Mouse (Mus musculus): ENCODE measurements around the gene Gramd1c. TPM values are rescaled to one million over a fixed set of nuclear protein-coding genes. Genes with fewer than 3 reads are reported as not detected.

Gramd1c gene
- polyA plus RNA-seq, 1 experiment = 1.3 TPM

DNA sequence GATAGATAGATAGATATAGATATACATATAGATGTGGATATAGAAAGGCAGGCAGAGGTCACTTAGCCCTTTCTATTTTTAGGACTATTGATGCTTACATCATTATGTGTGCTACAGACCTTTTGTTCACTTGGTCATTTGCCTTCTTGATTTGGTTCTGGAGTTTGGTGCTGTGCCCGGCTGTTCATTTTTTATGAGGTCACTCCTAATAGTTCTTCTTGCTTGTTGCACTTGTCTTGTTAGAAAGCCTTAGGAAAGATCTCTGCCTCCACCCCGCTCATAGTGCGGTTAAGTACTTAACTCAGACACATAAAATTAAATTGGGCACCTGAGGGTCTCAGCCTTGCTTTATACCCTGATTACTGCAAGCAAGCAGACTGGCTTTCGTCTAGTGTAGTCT lies 122.3 kb downstream of the Gramd1c start:
- TF ChIP-seq CTCF (IDR thresholded peaks at IDR 0.05; ENCODE audit: insufficient read depth, low read length) (no peak), POLR2A (IDR thresholded peaks at IDR 0.05; ENCODE audit: borderline replicate concordance, extremely low read depth, low read depth, low read length) (no peak)
- Histone ChIP-seq H3K4me1 (ENCODE audit: control insufficient read depth, insufficient read depth, low read length) (no peaks in the 10 kb centered on the region), H3K4me3 (replicated peaks; ENCODE audit: extremely low read depth, low read depth, low read length) (no peak overlapping the region)
- no peak for DNase-seq
- WGBS = 92% methylated on average over 4 of the region's 4 CpGs

DNA sequence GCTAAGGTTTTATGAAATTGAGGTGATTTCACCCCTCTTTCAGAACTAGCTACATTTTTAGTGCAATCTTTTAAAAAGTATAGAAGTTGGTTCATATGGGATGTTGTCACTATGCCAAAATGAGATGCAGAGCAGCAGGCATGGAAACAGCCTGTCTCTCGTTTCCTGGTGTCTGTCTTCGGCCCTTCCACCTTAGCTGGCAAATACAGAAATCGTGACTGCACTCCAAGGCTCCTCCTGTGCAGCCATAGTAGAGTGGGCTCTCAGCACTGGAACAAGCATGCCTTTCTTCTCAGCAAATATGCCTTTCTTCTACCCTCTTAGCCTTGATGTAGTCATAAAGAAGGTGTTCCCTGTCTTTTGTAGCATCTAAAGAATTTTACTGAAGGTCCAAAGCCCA lies 127.3 kb downstream of the Gramd1c start:
- Histone ChIP-seq H3K4me1 (ENCODE audit: control insufficient read depth, insufficient read depth, low read length) (peaks cover 3% of the 10 kb centered on the region; the same call in 1 of the 2 replicates), H3K4me3 (replicated peaks; ENCODE audit: extremely low read depth, low read depth, low read length) (no peak overlapping the region)
- TF ChIP-seq POLR2A (IDR thresholded peaks at IDR 0.05; ENCODE audit: borderline replicate concordance, extremely low read depth, low read depth, low read length) (no peak), CTCF (IDR thresholded peaks at IDR 0.05; ENCODE audit: insufficient read depth, low read length) (no peak)
- 66% methylated on average over 3 of the region's 3 CpGs for WGBS
- DNase-seq = no peak

GRCm38 (mm10) chr16:43935367-43935766 lies 127.8 kb downstream of the Gramd1c start:
- Histone ChIP-seq H3K4me3 (replicated peaks; ENCODE audit: extremely low read depth, low read depth, low read length) (no peak overlapping the region), H3K4me1 (ENCODE audit: control insufficient read depth, insufficient read depth, low read length) (peaks cover 3% of the 10 kb centered on the region; the same call in 1 of the 2 replicates)
- TF ChIP-seq CTCF (IDR thresholded peaks at IDR 0.05; ENCODE audit: insufficient read depth, low read length) = no peak
- TF ChIP-seq POLR2A (IDR thresholded peaks at IDR 0.05; ENCODE audit: borderline replicate concordance, extremely low read depth, low read depth, low read length) = no peak
- 46% methylated on average over 3 of the region's 3 CpGs for WGBS
- DNase-seq = no peak

DNA sequence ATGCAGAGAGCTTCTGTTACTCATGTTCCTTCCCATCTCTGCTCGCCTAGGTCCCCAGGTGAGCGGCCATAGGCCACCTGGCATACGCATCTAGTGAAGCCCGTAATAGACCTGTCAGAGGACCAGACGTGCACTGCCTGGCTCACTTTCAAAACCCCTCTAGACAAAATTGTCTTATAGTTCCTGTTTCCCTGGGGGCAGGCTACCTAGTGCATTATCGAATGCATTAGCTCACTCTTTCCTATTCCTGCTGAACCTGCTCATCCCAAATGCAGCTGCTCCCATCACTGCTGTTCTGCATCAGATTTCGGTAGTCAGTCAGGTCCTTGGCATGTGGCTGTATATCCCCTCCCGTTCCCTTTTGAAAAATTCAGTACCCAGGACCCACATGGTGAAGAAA lies 128.3 kb downstream of the Gramd1c start:
- Histone ChIP-seq H3K4me1 (ENCODE audit: control insufficient read depth, insufficient read depth, low read length) (peaks cover 3% of the 10 kb centered on the region; the same call in 1 of the 2 replicates), H3K4me3 (replicated peaks; ENCODE audit: extremely low read depth, low read depth, low read length) (no peak overlapping the region)
- TF ChIP-seq POLR2A (IDR thresholded peaks at IDR 0.05; ENCODE audit: borderline replicate concordance, extremely low read depth, low read depth, low read length) (no peak), CTCF (IDR thresholded peaks at IDR 0.05; ENCODE audit: insufficient read depth, low read length) (no peak)
- DNase-seq = no peak
- 89% methylated on average over 8 of the region's 8 CpGs for WGBS

DNA sequence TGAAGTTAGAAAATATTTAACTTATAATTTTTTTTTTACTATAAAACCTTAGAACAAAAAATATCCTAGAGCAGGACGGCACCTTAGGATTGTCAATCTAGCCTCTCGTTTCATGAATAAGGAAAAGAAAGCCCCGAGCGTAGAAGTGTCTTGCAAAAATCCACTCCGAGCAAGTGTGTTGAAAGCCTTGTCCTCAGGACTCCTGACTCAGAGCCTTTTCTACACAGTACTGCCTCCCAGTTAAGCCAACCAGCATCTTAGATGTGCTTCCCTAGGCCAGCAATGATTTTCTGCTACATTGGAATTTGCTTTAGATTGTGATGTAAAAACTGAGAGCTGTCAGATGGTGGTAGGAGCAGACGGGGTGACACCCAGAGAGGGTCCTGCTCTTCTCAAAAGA lies 130.1 kb downstream of the Gramd1c start:
- Histone ChIP-seq H3K4me3 (replicated peaks; ENCODE audit: extremely low read depth, low read depth, low read length) (no peak overlapping the region), H3K4me1 (ENCODE audit: control insufficient read depth, insufficient read depth, low read length) (peaks cover 3% of the 10 kb centered on the region; the same call in 1 of the 2 replicates)
- DNase-seq = no peak
- TF ChIP-seq POLR2A (IDR thresholded peaks at IDR 0.05; ENCODE audit: borderline replicate concordance, extremely low read depth, low read depth, low read length) (no peak), CTCF (IDR thresholded peaks at IDR 0.05; ENCODE audit: insufficient read depth, low read length) (no peak)
- WGBS = 68% methylated on average over 6 of the region's 6 CpGs

DNA sequence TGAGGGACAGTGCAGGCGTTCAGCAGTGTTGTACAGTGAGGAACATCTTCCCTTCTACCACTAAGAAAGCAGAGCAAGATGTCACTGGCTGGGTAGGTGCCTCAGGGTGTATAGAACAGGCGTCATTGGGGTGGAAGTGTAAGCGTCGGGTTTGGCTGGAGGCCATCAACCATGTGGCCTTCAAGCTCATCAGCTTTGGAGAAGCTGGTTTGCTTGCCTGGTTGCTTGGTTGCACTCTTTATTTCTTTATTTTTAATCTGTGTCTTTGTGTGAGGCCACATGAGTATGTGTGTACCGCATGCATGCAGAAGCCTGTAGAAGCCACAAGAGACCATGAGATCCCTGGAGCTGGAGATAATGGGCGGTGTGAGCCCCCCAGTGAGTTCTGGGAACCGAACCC lies 130.8 kb downstream of the Gramd1c start:
- Histone ChIP-seq H3K4me3 (replicated peaks; ENCODE audit: extremely low read depth, low read depth, low read length) (no peak overlapping the region), H3K4me1 (ENCODE audit: control insufficient read depth, insufficient read depth, low read length) (peaks cover 3% of the 10 kb centered on the region; the same call in 1 of the 2 replicates)
- DNase-seq = no peak
- TF ChIP-seq POLR2A (IDR thresholded peaks at IDR 0.05; ENCODE audit: borderline replicate concordance, extremely low read depth, low read depth, low read length) = no peak
- TF ChIP-seq CTCF (IDR thresholded peaks at IDR 0.05; ENCODE audit: insufficient read depth, low read length) = no peak
- 66% methylated on average over 7 of the region's 7 CpGs for WGBS

- no peak for TF ChIP-seq POLR2A (IDR thresholded peaks at IDR 0.05; ENCODE audit: borderline replicate concordance, extremely low read depth, low read depth, low read length)
- no peak for TF ChIP-seq CTCF (IDR thresholded peaks at IDR 0.05; ENCODE audit: insufficient read depth, low read length)
- H3K4me1 ChIP-seq (ENCODE audit: control insufficient read depth, insufficient read depth, low read length) = peaks cover 3% of the 10 kb centered on the region; the same call in 1 of the 2 replicates
- WGBS = 82% methylated on average over 3 of the region's 3 CpGs
- no peak for DNase-seq
- no peak overlapping the region for H3K4me3 ChIP-seq (replicated peaks; ENCODE audit: extremely low read depth, low read depth, low read length)
Observed at GRCm38 (mm10) chr16:43931502-43931901, 131.6 kb downstream of the Gramd1c start.

GRCm38 (mm10) chr16:43930577-43930976 lies 132.6 kb downstream of the Gramd1c start:
- DNase-seq = no peak
- TF ChIP-seq CTCF (IDR thresholded peaks at IDR 0.05; ENCODE audit: insufficient read depth, low read length) (no peak), POLR2A (IDR thresholded peaks at IDR 0.05; ENCODE audit: borderline replicate concordance, extremely low read depth, low read depth, low read length) (no peak)
- Histone ChIP-seq H3K4me3 (replicated peaks; ENCODE audit: extremely low read depth, low read depth, low read length) (no peak overlapping the region), H3K4me1 (ENCODE audit: control insufficient read depth, insufficient read depth, low read length) (peaks cover 3% of the 10 kb centered on the region; the same call in 1 of the 2 replicates)

Other genes starting within 250 kb of the Gramd1c start
- 2.0 and 2.1 TPM in 2 replicates for gene Ccdc191, start 173.5 kb downstream of the Gramd1c start, polyA plus RNA-seq (2012; rRNA removed)
- gene Qtrt2, start 136.5 kb downstream of the Gramd1c start, polyA plus RNA-seq (2012; rRNA removed) = 10.8 and 16.1 TPM in 2 replicates
- 1.6 and 2.3 TPM in 2 replicates for gene Zdhhc23, start 83.6 kb downstream of the Gramd1c start, polyA plus RNA-seq (2012; rRNA removed)
- 21.2 and 34.4 TPM in 2 replicates for gene Atp6v1a, start 76.4 kb upstream of the Gramd1c start, polyA plus RNA-seq (2012; rRNA removed)
- gene Naa50, start 76.5 kb upstream of the Gramd1c start, polyA plus RNA-seq (2012; rRNA removed) = 8.3 and 9.3 TPM in 2 replicates
- gene Usf3, start 109.9 kb upstream of the Gramd1c start, polyA plus RNA-seq (2012; rRNA removed) = 6.8 and 10.9 TPM in 2 replicates

Data from lung, adult 2 months (tissue).